Mouse (Mus musculus) liver, embryonic 16.5 days (tissue): ENCODE data around the gene Ly6g6d. TPM values are rescaled to one million over a fixed set of nuclear protein-coding genes. Genes with fewer than 3 reads are reported as not detected.
A peak's percentile ranks its signal among the peaks of the same experiment; 100 is the strongest.

Experiments
- ATAC-seq: fragments of 200-750 bp; cut with Nextera tagmentation; 2 replicates; pipeline ENCODE4 v1.8.0; 2017; ENCODE audit warnings: low read depth, mild to moderate bottlenecking, moderate number of reproducible peaks, moderate library complexity
- H3K27ac ChIP-seq: fragments of 300-500 bp; sonication (generic); 2 replicates; pipeline ENCODE4 v1.5.1; 2014; ENCODE audit warnings: mild to moderate bottlenecking, low read length
- H3K27me3 ChIP-seq: fragments of 300-500 bp; sonication (generic); 2 replicates; pipeline ENCODE4 v1.6.1; 2014; ENCODE audit warnings: low read depth, low read length, mixed read lengths; ENCODE audit not compliant: control insufficient read depth, insufficient read depth
- H3K36me3 ChIP-seq: fragments of 300-500 bp; sonication (generic); 2 replicates; pipeline ENCODE4 v1.6.1; 2014; ENCODE audit warnings: mild to moderate bottlenecking; ENCODE audit not compliant: control insufficient read depth, insufficient read depth
- H3K4me1 ChIP-seq: fragments of 300-500 bp; sonication (generic); 2 replicates; pipeline ENCODE4 v1.6.1; 2014; ENCODE audit warnings: low read depth, low read length, mixed read lengths; ENCODE audit not compliant: control insufficient read depth
- H3K4me2 ChIP-seq: fragments of 300-500 bp; sonication (generic); 2 replicates; pipeline ENCODE4 v1.6.1; 2014; ENCODE audit warnings: low read depth, low read length, mixed read lengths
- H3K4me3 ChIP-seq: fragments of 300-500 bp; sonication (generic); 2 replicates; pipeline ENCODE4 v1.5.1; 2014; ENCODE audit warnings: low read depth, mild to moderate bottlenecking, low read length
- H3K9ac ChIP-seq: fragments of 300-500 bp; sonication (generic); 2 replicates; pipeline ENCODE4 v1.6.1; 2014; ENCODE audit warnings: low read depth, low read length
- H3K9me3 ChIP-seq: fragments of 300-500 bp; sonication (generic); replicated peaks from 2 replicates; pipeline ENCODE4 v1.6.1; 2016; ENCODE audit warnings: low read length; ENCODE audit not compliant: control insufficient read depth
- WGBS: fragments of 180-500 bp; shearing (Covaris S2); extraction: QIAGEN DNeasy Blood & Tissue Kit; methylation state at CpG from one replicate; pipeline ENCODE4 v1.1.7; 2014; ENCODE audit not compliant: insufficient replicate concordance; 5-methylcytosine and 5-hydroxymethylcytosine counted together
- polyA plus RNA-seq: library from polyadenylated mRNA; unstranded; fragments of >200 nt; fragmentation: Nextera tagmentation; extraction: Ambion mirVana; gene quantifications from 2 replicates; pipeline ENCODE4 v1.2.1, GENCODE M21; 2015

The Ly6g6d gene
- polyA plus RNA-seq, 1 experiment from 2014 or later = 0.55 TPM

- H3K9ac ChIP-seq = peak overlapping the region; percentile 51
- H3K4me1 ChIP-seq = peaks cover 79% of the 10 kb centered on the region
- H3K36me3 ChIP-seq = peaks cover 12% of the 10 kb centered on the region
- ATAC-seq = no peak
- H3K4me3 ChIP-seq = peak overlapping the region; percentile 33
- 6% methylated on average over 11 of the region's 11 CpGs for WGBS
- peak overlapping the region; percentile 99 for H3K4me2 ChIP-seq
- no peaks in the 10 kb centered on the region for H3K27me3 ChIP-seq
- H3K9me3 ChIP-seq = no peaks in the 10 kb centered on the region
- H3K27ac ChIP-seq = peak overlapping the region; percentile 92
These were observed 29.5 kb downstream of the Ly6g6d start for GRCm38 (mm10) chr17:35048149-35048931.

- peak; percentile 7; the same call in 1 of the 2 replicates for ATAC-seq
- H3K27me3 ChIP-seq = no peaks in the 10 kb centered on the region
- peak overlapping the region; percentile 33 for H3K4me3 ChIP-seq
- H3K9me3 ChIP-seq = no peaks in the 10 kb centered on the region
- H3K36me3 ChIP-seq = peaks cover 5% of the 10 kb centered on the region
- H3K4me2 ChIP-seq = peak overlapping the region; percentile 99
- H3K27ac ChIP-seq = peak overlapping the region; percentile 92
- 9% methylated on average over 1 of the region's 1 CpGs for WGBS
- peak overlapping the region; percentile 51 for H3K9ac ChIP-seq
- peaks cover 76% of the 10 kb centered on the region for H3K4me1 ChIP-seq
These were observed 30.2 kb downstream of the Ly6g6d start for GRCm38 (mm10) chr17:35047688-35048087.

DNA sequence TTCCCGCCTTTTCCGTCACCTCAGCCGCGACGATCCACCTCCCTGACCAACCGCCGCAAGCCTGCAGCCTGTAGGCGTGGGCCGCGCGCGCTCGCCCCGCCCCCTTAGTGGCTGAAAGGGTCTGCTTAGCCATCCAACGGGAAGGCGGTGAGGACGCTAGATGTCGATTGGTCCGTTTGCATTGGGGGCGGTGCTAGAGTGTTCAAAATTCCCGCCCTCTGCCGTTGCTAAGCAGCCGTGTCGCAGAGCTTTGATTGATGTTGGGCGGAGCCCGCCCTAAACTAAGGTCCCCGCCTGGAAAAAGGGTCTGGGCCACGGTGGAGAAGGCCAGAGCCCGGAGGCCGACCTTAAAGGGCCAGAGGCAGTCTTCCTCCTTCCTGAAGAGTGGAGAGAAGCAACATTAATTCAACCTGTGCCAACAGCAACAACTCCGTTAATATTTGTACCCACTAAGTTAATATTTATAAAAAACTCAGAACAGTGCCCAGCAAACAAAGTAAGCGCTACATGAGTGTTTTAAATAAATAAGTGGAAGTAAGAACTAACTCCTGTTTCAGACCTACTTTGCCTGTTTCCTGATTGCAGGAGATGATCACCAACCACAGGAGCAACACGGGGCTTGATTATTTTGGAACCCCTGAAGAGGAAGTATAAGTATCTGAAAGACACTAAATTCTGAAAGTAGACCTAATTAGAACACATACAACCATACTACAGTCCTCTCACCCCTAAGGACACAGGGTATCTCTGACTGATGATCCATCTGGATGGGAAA lies 31.0 kb downstream of the Ly6g6d start, which contains the start of gene Msh5:
Gene Msh5, minus strand, starts transcription at position 65 of the 775 bp plus-strand sequence.
- Histone ChIP-seq H3K36me3 (no peaks in the 10 kb centered on the region), H3K4me1 (peaks cover 69% of the 10 kb centered on the region), H3K4me3 (peak within 1 kb of the TSS; percentile 76), H3K9me3 (no peaks in the 10 kb centered on the region), H3K27me3 (no peaks in the 10 kb centered on the region), H3K4me2 (peak within 1 kb of the TSS; percentile 99), H3K27ac (peak within 1 kb of the TSS; percentile 93), H3K9ac (peak within 1 kb of the TSS; percentile 93)
- WGBS = 1% methylated on average over 33 of the region's 33 CpGs
- ATAC-seq = peak; percentile 89

- H3K4me3 ChIP-seq = peak overlapping the region; percentile 76
- no peak for ATAC-seq
- H3K9ac ChIP-seq = peak overlapping the region; percentile 93
- H3K4me1 ChIP-seq = peaks cover 65% of the 10 kb centered on the region
- H3K4me2 ChIP-seq = peak overlapping the region; percentile 99
- no peaks in the 10 kb centered on the region for H3K27me3 ChIP-seq
- no peaks in the 10 kb centered on the region for H3K9me3 ChIP-seq
- no peaks in the 10 kb centered on the region for H3K36me3 ChIP-seq
- 2% methylated on average over 48 of the region's 48 CpGs for WGBS
- peak overlapping the region; percentile 93 for H3K27ac ChIP-seq
These were observed 31.8 kb downstream of the Ly6g6d start for GRCm38 (mm10) chr17:35045807-35046680.

DNA sequence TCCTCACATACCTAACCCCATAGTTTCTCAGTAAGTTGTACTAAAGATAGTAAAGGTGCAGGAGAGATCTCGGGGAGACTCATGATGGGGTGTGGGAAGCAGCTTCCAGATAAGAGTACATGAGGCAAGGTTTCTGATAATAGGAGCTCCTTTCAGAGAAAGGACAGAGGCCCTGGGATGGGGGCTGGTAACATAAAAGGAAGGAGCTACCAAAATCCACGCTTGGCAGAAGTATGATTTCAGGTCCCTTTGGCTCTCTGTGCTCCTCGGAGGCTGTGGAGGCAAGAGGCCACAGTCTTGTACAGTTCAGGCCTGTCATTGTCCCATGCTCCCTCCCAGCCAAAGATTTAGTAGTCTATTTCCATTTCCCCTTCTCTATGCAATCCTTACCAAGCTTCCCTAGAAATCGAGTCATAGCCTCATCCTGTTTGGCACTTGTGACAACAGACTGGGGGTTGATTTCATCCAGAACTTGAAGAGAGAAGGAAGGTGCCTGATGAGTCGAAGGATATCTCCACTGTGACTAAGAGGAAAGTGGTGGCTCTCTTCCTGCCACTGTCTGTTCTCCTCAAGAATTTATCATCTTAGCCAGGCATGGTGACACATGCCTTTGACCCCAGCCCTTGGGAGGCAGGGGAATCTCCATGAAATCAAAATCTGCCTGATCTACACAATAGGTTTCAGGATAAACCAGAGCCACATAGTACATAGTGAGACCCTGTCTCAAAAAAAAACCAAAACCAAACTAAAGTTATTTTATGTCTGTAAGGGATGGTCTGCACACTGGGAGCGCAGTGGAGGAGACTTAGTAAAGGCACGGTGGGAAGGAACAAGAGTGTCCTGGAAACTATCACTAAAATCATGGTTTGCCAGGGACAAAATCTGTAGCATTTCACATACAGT lies 32.7 kb downstream of the Ly6g6d start:
- Histone ChIP-seq H3K4me1 (peaks cover 65% of the 10 kb centered on the region), H3K27me3 (no peaks in the 10 kb centered on the region), H3K9ac (peak overlapping the region; percentile 93), H3K4me2 (peak overlapping the region; percentile 99), H3K4me3 (peak overlapping the region; percentile 76), H3K27ac (peak overlapping the region; percentile 93), H3K36me3 (no peaks in the 10 kb centered on the region), H3K9me3 (no peaks in the 10 kb centered on the region)
- 28% methylated on average over 7 of the region's 7 CpGs for WGBS
- ATAC-seq = peak; percentile 16; the same call in 1 of the 2 replicates

DNA sequence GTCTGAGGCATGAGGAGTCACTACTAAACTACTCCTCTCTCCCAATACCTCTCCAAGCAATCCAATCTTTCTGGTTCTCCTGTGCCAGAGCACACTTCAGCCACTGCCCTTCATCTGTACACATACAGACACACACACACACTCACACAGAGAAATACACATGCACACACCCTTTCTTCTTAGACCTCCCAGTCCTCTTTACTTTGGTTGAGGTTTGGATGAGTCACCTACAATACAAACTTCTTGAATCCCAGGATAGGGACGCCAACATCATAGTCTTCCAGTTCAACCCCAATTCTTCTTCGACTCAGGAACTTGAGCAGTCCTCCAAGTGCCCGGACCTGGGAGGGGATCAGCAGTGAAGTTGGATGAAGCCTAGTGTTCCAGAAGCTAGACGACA lies 34.1 kb downstream of the Ly6g6d start:
- Histone ChIP-seq H3K9ac (no peak overlapping the region), H3K27me3 (no peaks in the 10 kb centered on the region), H3K36me3 (no peaks in the 10 kb centered on the region), H3K4me2 (no peak overlapping the region), H3K4me3 (no peak overlapping the region), H3K9me3 (no peaks in the 10 kb centered on the region), H3K27ac (peak overlapping the region; percentile 29; the same call in 1 of the 2 replicates), H3K4me1 (peaks cover 52% of the 10 kb centered on the region)
- ATAC-seq = no peak
- 69% methylated on average over 4 of the region's 4 CpGs for WGBS

GRCm38 (mm10) chr17:35039121-35039873 lies 38.6 kb downstream of the Ly6g6d start:
- Histone ChIP-seq H3K36me3 (no peaks in the 10 kb centered on the region), H3K4me2 (no peak overlapping the region), H3K4me3 (no peak overlapping the region), H3K27ac (no peak overlapping the region), H3K4me1 (peaks cover 10% of the 10 kb centered on the region), H3K27me3 (no peaks in the 10 kb centered on the region), H3K9me3 (no peaks in the 10 kb centered on the region), H3K9ac (no peak overlapping the region)
- WGBS = 75% methylated on average over 11 of the region's 11 CpGs
- no peak for ATAC-seq
